Mouse (Mus musculus): ENCODE data around the gene Fhl3.

- TF ChIP-seq CTCF (IDR thresholded peaks at IDR 0.05; ENCODE audit: borderline replicate concordance, insufficient read depth, low read length) (no peak), POLR2A (IDR thresholded peaks at IDR 0.05; ENCODE audit: low read depth, low read length) (no peak)
These were observed 46.1 kb downstream of the Fhl3 start for GRCm38 (mm10) chr4:124746577-124746976.

Data from embryonic fibroblast, embryonic 13.5 days (primary cell).